Mouse (Mus musculus) hindbrain, embryonic 11.5 days (tissue): ENCODE measurements at regions not wholly inside any gene's neighbourhood (a gene's known extent, or its start where the extent isn't known, plus 50 kb on each side); places are given as distances from the start of the nearest gene placed in this dataset.

Experiments
- ATAC-seq: fragments of 200-750 bp; cut with Nextera tagmentation; 2 replicates; pipeline ENCODE4 v1.8.0; 2017; ENCODE audit warnings: mild to moderate bottlenecking, moderate TSS enrichment, moderate library complexity; ENCODE audit not compliant: low FRiP score
- DNase-seq: peaks from one replicate; pipeline ENCODE4 v3.0.0-alpha.2; 2015; ENCODE audit warnings: low spot score
- H3K27ac ChIP-seq: fragments of 300-500 bp; sonication (generic); 2 replicates; pipeline ENCODE4 v1.5.1; 2014; ENCODE audit warnings: mild to moderate bottlenecking, low read depth, low read length
- H3K27me3 ChIP-seq: fragments of 300-500 bp; sonication (generic); 2 replicates; pipeline ENCODE4 v1.6.1; 2014; ENCODE audit warnings: mild to moderate bottlenecking, low read length, moderate library complexity, mixed read lengths; ENCODE audit not compliant: control insufficient read depth, insufficient read depth
- H3K36me3 ChIP-seq: fragments of 300-500 bp; sonication (generic); 2 replicates; pipeline ENCODE4 v1.6.1; 2014; ENCODE audit warnings: mild to moderate bottlenecking, low read length, moderate library complexity, mixed read lengths; ENCODE audit not compliant: control insufficient read depth, insufficient read depth
- H3K4me1 ChIP-seq: fragments of 300-500 bp; sonication (generic); replicated peaks from 2 replicates; pipeline ENCODE4 v1.6.1; 2014; ENCODE audit warnings: low read length, mixed read lengths; ENCODE audit not compliant: control insufficient read depth, insufficient read depth
- H3K4me2 ChIP-seq: fragments of 300-500 bp; sonication (generic); replicated peaks from 2 replicates; pipeline ENCODE4 v1.6.1; 2014; ENCODE audit warnings: mild to moderate bottlenecking, low read depth, low read length
- H3K4me3 ChIP-seq: fragments of 300-500 bp; sonication (generic); 2 replicates; pipeline ENCODE4 v1.5.1; 2014; ENCODE audit warnings: low read depth, low read length
- H3K9ac ChIP-seq: fragments of 300-500 bp; sonication (generic); 2 replicates; pipeline ENCODE4 v1.6.1; 2014; ENCODE audit warnings: low read depth, low read length
- H3K9me3 ChIP-seq: fragments of 300-500 bp; sonication (generic); 2 replicates; pipeline ENCODE4 v1.6.1; 2016; ENCODE audit warnings: low read length; ENCODE audit not compliant: control insufficient read depth
- WGBS: fragments of 180-500 bp; shearing (Covaris S2); extraction: QIAGEN DNeasy Blood & Tissue Kit; methylation state at CpG from one replicate; pipeline ENCODE4 v1.1.7; 2014; 5-methylcytosine and 5-hydroxymethylcytosine counted together

GRCm38 (mm10) chr8:10702755-10703154, 305.5 kb downstream of the Irs2 start:
- 95% methylated on average over 7 of the region's 7 CpGs for WGBS

GRCm38 (mm10) chr8:10702248-10702647, 306.0 kb downstream of the Irs2 start:
- ATAC-seq = no peak; the same call in 1 of the 2 replicates
- 0 out of 2 replicates have a peak overlapping the region, but pooled peaks have one; percentile 54 for H3K27ac ChIP-seq

More at GRCm38 (mm10) chr8:10702755-10703154, 305.5 kb downstream of the Irs2 start:
- H3K36me3 ChIP-seq = no peaks in the 10 kb centered on the region
- H3K27me3 ChIP-seq = no peaks in the 10 kb centered on the region
- ATAC-seq (no peak), DNase-seq (no peak)
- H3K9ac ChIP-seq = no peak overlapping the region
- H3K9me3 ChIP-seq = no peaks in the 10 kb centered on the region
- H3K4me3 ChIP-seq = no peak overlapping the region
- peaks cover 2% of the 10 kb centered on the region; the same call in 1 of the 2 replicates for H3K4me1 ChIP-seq
- H3K4me2 ChIP-seq = no peak overlapping the region
- no peak overlapping the region for H3K27ac ChIP-seq

GRCm38 (mm10) chr8:10701648-10702061, 306.6 kb downstream of the Irs2 start:
- 28% methylated on average over 3 of the region's 4 CpGs for WGBS
- H3K9ac ChIP-seq = no peak overlapping the region
- ATAC-seq (peak; percentile 64; the same call in 1 of the 2 replicates), DNase-seq (no peak)
- no peaks in the 10 kb centered on the region for H3K27me3 ChIP-seq
- H3K4me2 ChIP-seq = no peak overlapping the region
- H3K36me3 ChIP-seq = no peaks in the 10 kb centered on the region
- H3K27ac ChIP-seq = no peak overlapping the region
- H3K4me3 ChIP-seq = no peak overlapping the region
- peaks cover 2% of the 10 kb centered on the region; the same call in 1 of the 2 replicates for H3K4me1 ChIP-seq
- no peaks in the 10 kb centered on the region for H3K9me3 ChIP-seq

More at GRCm38 (mm10) chr8:10702248-10702647, 306.0 kb downstream of the Irs2 start:
- Histone ChIP-seq H3K4me1 (peaks cover 2% of the 10 kb centered on the region; the same call in 1 of the 2 replicates), H3K9ac (no peak overlapping the region), H3K4me2 (no peak overlapping the region), H3K4me3 (no peak overlapping the region), H3K9me3 (no peaks in the 10 kb centered on the region), H3K36me3 (no peaks in the 10 kb centered on the region), H3K27me3 (no peaks in the 10 kb centered on the region)
- WGBS = 69% methylated on average over 10 of the region's 10 CpGs
- DNase-seq = no peak

- Histone ChIP-seq H3K4me1 (peaks cover 2% of the 10 kb centered on the region; the same call in 1 of the 2 replicates), H3K27me3 (no peaks in the 10 kb centered on the region), H3K27ac (no peak overlapping the region), H3K4me3 (no peak overlapping the region), H3K9ac (no peak overlapping the region), H3K4me2 (no peak overlapping the region), H3K9me3 (no peaks in the 10 kb centered on the region), H3K36me3 (no peaks in the 10 kb centered on the region)
- WGBS = 69% methylated on average over 4 of the region's 4 CpGs
- DNase-seq (no peak), ATAC-seq (peak; percentile 64; the same call in 1 of the 2 replicates)
Observed at GRCm38 (mm10) chr8:10701226-10701625, 307.0 kb downstream of the Irs2 start.

- ATAC-seq (no peak), DNase-seq (no peak)
- Histone ChIP-seq H3K4me1 (peaks cover 2% of the 10 kb centered on the region; the same call in 1 of the 2 replicates), H3K36me3 (no peaks in the 10 kb centered on the region), H3K27ac (no peak overlapping the region), H3K4me3 (no peak overlapping the region), H3K9ac (no peak overlapping the region), H3K9me3 (no peaks in the 10 kb centered on the region), H3K27me3 (no peaks in the 10 kb centered on the region), H3K4me2 (no peak overlapping the region)
- WGBS = 82% methylated on average over 9 of the region's 9 CpGs
Observed at GRCm38 (mm10) chr8:10699669-10700068, 308.6 kb downstream of the Irs2 start.

GRCm38 (mm10) chr8:10695181-10695580, 313.1 kb downstream of the Irs2 start:
- H3K27ac ChIP-seq = no peak overlapping the region
- 89% methylated on average over 6 of the region's 6 CpGs for WGBS
- no peak overlapping the region for H3K9ac ChIP-seq
- no peaks in the 10 kb centered on the region for H3K27me3 ChIP-seq
- H3K36me3 ChIP-seq = no peaks in the 10 kb centered on the region
- H3K4me2 ChIP-seq = no peak overlapping the region
- DNase-seq (no peak), ATAC-seq (no peak)
- no peaks in the 10 kb centered on the region for H3K9me3 ChIP-seq
- no peaks in the 10 kb centered on the region for H3K4me1 ChIP-seq
- H3K4me3 ChIP-seq = no peak overlapping the region

GRCm38 (mm10) chr8:10690659-10691058, 317.6 kb downstream of the Irs2 start:
- no peak for ATAC-seq
- Histone ChIP-seq H3K9me3 (no peaks in the 10 kb centered on the region), H3K4me2 (no peak overlapping the region), H3K27me3 (no peaks in the 10 kb centered on the region), H3K9ac (no peak overlapping the region), H3K4me3 (no peak overlapping the region), H3K4me1 (no peaks in the 10 kb centered on the region), H3K36me3 (no peaks in the 10 kb centered on the region), H3K27ac (no peak overlapping the region)
- WGBS = 77% methylated on average over 1 of the region's 1 CpGs
- DNase-seq = no peak

- Histone ChIP-seq H3K4me3 (no peak overlapping the region), H3K4me1 (no peaks in the 10 kb centered on the region), H3K36me3 (no peaks in the 10 kb centered on the region), H3K4me2 (no peak overlapping the region), H3K9ac (no peak overlapping the region), H3K27me3 (no peaks in the 10 kb centered on the region), H3K27ac (no peak overlapping the region), H3K9me3 (no peaks in the 10 kb centered on the region)
- 65% methylated on average over 12 of the region's 12 CpGs for WGBS
- ATAC-seq = no peak
- DNase-seq = no peak
Observed at GRCm38 (mm10) chr8:10689881-10690280, 318.4 kb downstream of the Irs2 start.

GRCm38 (mm10) chr8:10687867-10688561, 320.2 kb downstream of the Irs2 start:
- Histone ChIP-seq H3K9ac (no peak overlapping the region), H3K27me3 (no peaks in the 10 kb centered on the region), H3K9me3 (no peaks in the 10 kb centered on the region), H3K4me3 (no peak overlapping the region), H3K4me1 (no peaks in the 10 kb centered on the region), H3K4me2 (no peak overlapping the region), H3K27ac (no peak overlapping the region), H3K36me3 (no peaks in the 10 kb centered on the region)
- ATAC-seq (no peak), DNase-seq (no peak)
- 33% methylated on average over 9 of the region's 9 CpGs for WGBS
